Mouse (Mus musculus): ENCODE results near the gene Adi1. TPM values are rescaled to one million over a fixed set of nuclear protein-coding genes. Genes with fewer than 3 reads are reported as not detected.

The Adi1 gene
- polyA plus RNA-seq, 1 experiment from 2014 or later = 54.0 TPM

GRCm38 (mm10) chr12:28649141-28650110 lies 25.6 kb upstream of the Adi1 start, which contains the start of gene Rnaseh1:
Rnaseh1 (plus strand) TSS chr12:28649602.
- peak within 1 kb of the TSS; percentile 79 for H3K9ac ChIP-seq (ENCODE audit: low read length)
- peak within 1 kb of the TSS; percentile 12 for H3K27ac ChIP-seq (ENCODE audit: low read length)
- ATAC-seq (replicated peaks; ENCODE audit: extremely low read depth, insufficient read depth, low FRiP score) = peak; percentile 89
- no peaks in the 10 kb centered on the region for H3K9me3 ChIP-seq (replicated peaks; ENCODE audit: control insufficient read depth, low read length)
- 2% methylated on average over 52 of the region's 52 CpGs for WGBS
- no peaks in the 10 kb centered on the region for H3K27me3 ChIP-seq (ENCODE audit: control insufficient read depth, insufficient read depth, low read length)
- H3K36me3 ChIP-seq (ENCODE audit: control insufficient read depth, insufficient read depth) = peaks cover 4% of the 10 kb centered on the region; the same call in 1 of the 2 replicates
- H3K4me1 ChIP-seq (ENCODE audit: control insufficient read depth, insufficient read depth, low read length) = peaks cover 10% of the 10 kb centered on the region
- H3K4me3 ChIP-seq (ENCODE audit: low read length) = peak within 1 kb of the TSS; percentile 73
- peak within 1 kb of the TSS; percentile 93 for H3K4me2 ChIP-seq (ENCODE audit: low read depth, low read length)

GRCm38 (mm10) chr12:28662628-28663027 lies 12.4 kb upstream of the Adi1 start:
- Histone ChIP-seq H3K4me2 (ENCODE audit: low read depth, low read length) (no peak overlapping the region), H3K27ac (ENCODE audit: low read length) (no peak overlapping the region), H3K9ac (ENCODE audit: low read length) (no peak overlapping the region), H3K36me3 (ENCODE audit: control insufficient read depth, insufficient read depth) (peaks cover 12% of the 10 kb centered on the region), H3K4me1 (ENCODE audit: control insufficient read depth, insufficient read depth, low read length) (no peaks in the 10 kb centered on the region), H3K27me3 (ENCODE audit: control insufficient read depth, insufficient read depth, low read length) (no peaks in the 10 kb centered on the region), H3K9me3 (replicated peaks; ENCODE audit: control insufficient read depth, low read length) (no peaks in the 10 kb centered on the region), H3K4me3 (ENCODE audit: low read length) (no peak overlapping the region)
- no peak for ATAC-seq (replicated peaks; ENCODE audit: extremely low read depth, insufficient read depth, low FRiP score)
- 82% methylated on average over 4 of the region's 4 CpGs for WGBS

- no peaks in the 10 kb centered on the region for H3K9me3 ChIP-seq (replicated peaks; ENCODE audit: control insufficient read depth, low read length)
- no peak overlapping the region for H3K4me2 ChIP-seq (ENCODE audit: low read depth, low read length)
- H3K4me3 ChIP-seq (ENCODE audit: low read length) = no peak overlapping the region
- H3K36me3 ChIP-seq (ENCODE audit: control insufficient read depth, insufficient read depth) = no peaks in the 10 kb centered on the region
- no peak for ATAC-seq (replicated peaks; ENCODE audit: extremely low read depth, insufficient read depth, low FRiP score)
- no peak overlapping the region for H3K9ac ChIP-seq (ENCODE audit: low read length)
- H3K27ac ChIP-seq (ENCODE audit: low read length) = no peak overlapping the region
- 55% methylated on average over 4 of the region's 4 CpGs for WGBS
- no peaks in the 10 kb centered on the region for H3K27me3 ChIP-seq (ENCODE audit: control insufficient read depth, insufficient read depth, low read length)
- H3K4me1 ChIP-seq (ENCODE audit: control insufficient read depth, insufficient read depth, low read length) = no peaks in the 10 kb centered on the region
Observed at GRCm38 (mm10) chr12:28666734-28667133, 8.3 kb upstream of the Adi1 start.

- Histone ChIP-seq H3K4me2 (ENCODE audit: low read depth, low read length) (no peak overlapping the region), H3K36me3 (ENCODE audit: control insufficient read depth, insufficient read depth) (no peaks in the 10 kb centered on the region), H3K27ac (ENCODE audit: low read length) (no peak overlapping the region), H3K9me3 (replicated peaks; ENCODE audit: control insufficient read depth, low read length) (no peaks in the 10 kb centered on the region), H3K4me3 (ENCODE audit: low read length) (no peak overlapping the region), H3K9ac (ENCODE audit: low read length) (no peak overlapping the region), H3K4me1 (ENCODE audit: control insufficient read depth, insufficient read depth, low read length) (no peaks in the 10 kb centered on the region), H3K27me3 (ENCODE audit: control insufficient read depth, insufficient read depth, low read length) (no peaks in the 10 kb centered on the region)
- 9% methylated on average over 8 of the region's 8 CpGs for WGBS
- ATAC-seq (replicated peaks; ENCODE audit: extremely low read depth, insufficient read depth, low FRiP score) = no peak
Observed at GRCm38 (mm10) chr12:28667287-28667686, 7.7 kb upstream of the Adi1 start.

GRCm38 (mm10) chr12:28674038-28674720 lies 852 bp upstream of the Adi1 start:
- no peak overlapping the region for H3K9ac ChIP-seq (ENCODE audit: low read length)
- no peaks in the 10 kb centered on the region for H3K27me3 ChIP-seq (ENCODE audit: control insufficient read depth, insufficient read depth, low read length)
- ATAC-seq (replicated peaks; ENCODE audit: extremely low read depth, insufficient read depth, low FRiP score) = no peak
- H3K4me2 ChIP-seq (ENCODE audit: low read depth, low read length) = no peak overlapping the region
- H3K4me1 ChIP-seq (ENCODE audit: control insufficient read depth, insufficient read depth, low read length) = peaks cover 8% of the 10 kb centered on the region
- 82% methylated on average over 10 of the region's 10 CpGs for WGBS
- H3K36me3 ChIP-seq (ENCODE audit: control insufficient read depth, insufficient read depth) = peaks cover 2% of the 10 kb centered on the region; the same call in 1 of the 2 replicates
- H3K4me3 ChIP-seq (ENCODE audit: low read length) = no peak overlapping the region
- H3K27ac ChIP-seq (ENCODE audit: low read length) = no peak overlapping the region
- H3K9me3 ChIP-seq (replicated peaks; ENCODE audit: control insufficient read depth, low read length) = no peaks in the 10 kb centered on the region

- Histone ChIP-seq H3K4me3 (ENCODE audit: low read length) (peak overlapping the region; percentile 64), H3K36me3 (ENCODE audit: control insufficient read depth, insufficient read depth) (peaks cover 2% of the 10 kb centered on the region; the same call in 1 of the 2 replicates), H3K4me2 (ENCODE audit: low read depth, low read length) (peak overlapping the region; percentile 83), H3K9me3 (replicated peaks; ENCODE audit: control insufficient read depth, low read length) (no peaks in the 10 kb centered on the region), H3K27me3 (ENCODE audit: control insufficient read depth, insufficient read depth, low read length) (no peaks in the 10 kb centered on the region), H3K4me1 (ENCODE audit: control insufficient read depth, insufficient read depth, low read length) (peaks cover 8% of the 10 kb centered on the region), H3K9ac (ENCODE audit: low read length) (peak overlapping the region; percentile 74), H3K27ac (ENCODE audit: low read length) (peak overlapping the region; percentile 86)
- ATAC-seq (replicated peaks; ENCODE audit: extremely low read depth, insufficient read depth, low FRiP score) = no peak
- 63% methylated on average over 5 of the region's 5 CpGs for WGBS
Observed at GRCm38 (mm10) chr12:28675925-28676209, 836 bp downstream of the Adi1 start.

- Histone ChIP-seq H3K27me3 (ENCODE audit: control insufficient read depth, insufficient read depth, low read length) (no peaks in the 10 kb centered on the region), H3K4me2 (ENCODE audit: low read depth, low read length) (no peak overlapping the region), H3K9ac (ENCODE audit: low read length) (no peak overlapping the region), H3K4me1 (ENCODE audit: control insufficient read depth, insufficient read depth, low read length) (no peaks in the 10 kb centered on the region), H3K4me3 (ENCODE audit: low read length) (no peak overlapping the region), H3K36me3 (ENCODE audit: control insufficient read depth, insufficient read depth) (peaks cover 10% of the 10 kb centered on the region), H3K27ac (ENCODE audit: low read length) (no peak overlapping the region), H3K9me3 (replicated peaks; ENCODE audit: control insufficient read depth, low read length) (no peaks in the 10 kb centered on the region)
- no peak for ATAC-seq (replicated peaks; ENCODE audit: extremely low read depth, insufficient read depth, low FRiP score)
- 71% methylated on average over 1 of the region's 1 CpGs for WGBS
Observed at GRCm38 (mm10) chr12:28684674-28685073, 9.6 kb downstream of the Adi1 start.

GRCm38 (mm10) chr12:28685771-28686170 lies 10.7 kb downstream of the Adi1 start:
- H3K4me1 ChIP-seq (ENCODE audit: control insufficient read depth, insufficient read depth, low read length) = no peaks in the 10 kb centered on the region
- no peak overlapping the region for H3K4me3 ChIP-seq (ENCODE audit: low read length)
- no peak overlapping the region for H3K27ac ChIP-seq (ENCODE audit: low read length)
- no peaks in the 10 kb centered on the region for H3K27me3 ChIP-seq (ENCODE audit: control insufficient read depth, insufficient read depth, low read length)
- H3K9ac ChIP-seq (ENCODE audit: low read length) = no peak overlapping the region
- no peaks in the 10 kb centered on the region for H3K9me3 ChIP-seq (replicated peaks; ENCODE audit: control insufficient read depth, low read length)
- peaks cover 16% of the 10 kb centered on the region for H3K36me3 ChIP-seq (ENCODE audit: control insufficient read depth, insufficient read depth)
- 70% methylated on average over 3 of the region's 3 CpGs for WGBS
- no peak for ATAC-seq (replicated peaks; ENCODE audit: extremely low read depth, insufficient read depth, low FRiP score)
- no peak overlapping the region for H3K4me2 ChIP-seq (ENCODE audit: low read depth, low read length)
